Mouse (Mus musculus): ENCODE measurements around the gene Ptprg. TPM values are rescaled to one million over a fixed set of nuclear protein-coding genes. Genes with fewer than 3 reads are reported as not detected.
"Not testable (repeated sequence)": the region's sequence is repeated elsewhere in the genome, so short reads cannot be mapped to it uniquely, and the experiment has no call there.

Gene Ptprg
- polyA plus RNA-seq, 1 experiment from 2014 or later: not detected

DNA sequence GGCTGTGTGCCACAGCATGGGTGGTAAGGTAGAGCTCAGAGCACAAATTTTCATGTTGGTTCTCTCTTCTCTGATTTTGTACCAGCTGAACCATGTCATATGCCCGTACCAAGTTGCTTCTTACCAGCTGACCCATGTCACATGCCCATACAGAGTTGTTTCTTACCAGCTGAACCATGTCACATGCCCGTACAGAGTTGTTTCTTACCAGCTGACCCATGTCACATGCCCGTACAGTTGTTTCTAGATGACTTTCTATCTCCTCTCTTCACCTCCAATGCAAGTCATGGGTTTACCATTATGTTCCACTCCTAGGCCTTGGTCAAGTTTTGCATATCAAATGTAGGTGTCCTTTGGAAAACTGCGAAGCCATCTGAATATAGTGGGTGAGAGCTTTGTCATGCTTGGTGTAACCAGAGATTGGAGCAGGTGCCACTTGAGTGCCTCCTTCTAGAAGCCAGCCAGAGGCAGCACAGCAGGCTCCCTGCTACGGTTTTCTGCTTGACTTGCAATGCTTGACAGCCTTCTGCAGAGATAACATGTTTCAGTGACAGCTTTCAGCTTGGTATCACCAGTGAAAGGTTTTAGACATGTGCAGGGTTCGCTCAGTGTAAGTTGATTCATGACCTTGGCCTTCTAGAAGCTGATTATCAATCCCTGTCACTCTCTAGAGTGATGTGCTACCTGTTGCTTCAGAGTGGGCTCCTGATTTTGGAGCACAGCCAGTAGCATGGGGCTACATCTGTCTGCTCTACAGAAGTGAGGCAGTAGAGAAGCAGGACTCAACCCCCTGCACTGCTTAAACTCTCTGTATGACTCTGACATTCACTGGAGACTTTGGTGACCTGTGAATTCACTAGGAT is 401.9 kb downstream of the Ptprg start:
- Histone ChIP-seq H3K4me3 (ENCODE audit: inconsistent target) (no peak overlapping the region), H3K79me2 (ENCODE audit: inconsistent target) (no peaks in the 10 kb centered on the region), H3K27ac (no peak overlapping the region), H3K36me3 (ENCODE audit: inconsistent target) (no peaks in the 10 kb centered on the region)
- WGBS (ENCODE audit: missing documents): 85% methylated on average over 6 of the region's 6 CpGs

DNA sequence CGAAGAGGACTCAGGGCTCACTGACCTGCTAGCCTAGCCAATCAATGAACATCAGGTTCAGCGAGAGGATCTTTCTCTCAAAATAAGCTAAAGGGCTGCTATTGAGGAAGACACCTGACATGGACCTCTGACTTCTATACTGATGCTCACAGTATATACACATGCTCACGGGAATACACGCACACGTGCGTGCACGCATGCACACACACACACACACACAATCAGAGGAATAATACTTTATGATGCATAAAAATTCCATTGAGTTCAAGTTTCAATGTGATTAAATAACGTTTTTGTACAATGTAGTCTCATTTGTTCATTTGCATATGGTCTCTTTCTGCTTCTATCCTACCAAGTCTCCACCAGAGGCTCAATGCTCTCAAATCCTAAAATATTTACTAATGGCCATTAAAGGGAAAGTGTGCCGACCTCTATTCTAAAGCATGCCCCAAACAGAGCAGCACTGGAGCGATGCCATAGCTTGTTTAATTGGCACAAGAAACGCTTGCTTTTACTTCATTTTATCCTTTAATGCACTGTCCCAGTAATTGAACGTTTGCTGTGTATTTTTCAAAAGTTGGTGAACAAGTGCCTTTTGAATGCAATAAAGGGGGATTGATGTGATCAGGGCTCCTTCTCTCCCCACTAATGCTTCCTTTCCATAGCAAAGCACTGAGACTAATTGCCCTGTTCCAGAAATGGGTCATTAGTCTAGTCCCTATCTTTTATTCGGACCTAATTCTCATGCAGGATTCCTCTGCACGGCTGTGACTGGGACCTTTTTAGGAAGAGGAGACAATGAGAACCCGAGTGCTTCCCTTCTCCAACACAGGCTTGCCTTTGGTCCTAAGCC is 407.2 kb downstream of the Ptprg start:
- no peaks in the 10 kb centered on the region for H3K36me3 ChIP-seq (ENCODE audit: inconsistent target)
- 89% methylated on average over 15 of the region's 15 CpGs for WGBS (ENCODE audit: missing documents)
- no peak overlapping the region for H3K27ac ChIP-seq
- no peak overlapping the region for H3K4me3 ChIP-seq (ENCODE audit: inconsistent target)
- no peaks in the 10 kb centered on the region for H3K79me2 ChIP-seq (ENCODE audit: inconsistent target)

DNA sequence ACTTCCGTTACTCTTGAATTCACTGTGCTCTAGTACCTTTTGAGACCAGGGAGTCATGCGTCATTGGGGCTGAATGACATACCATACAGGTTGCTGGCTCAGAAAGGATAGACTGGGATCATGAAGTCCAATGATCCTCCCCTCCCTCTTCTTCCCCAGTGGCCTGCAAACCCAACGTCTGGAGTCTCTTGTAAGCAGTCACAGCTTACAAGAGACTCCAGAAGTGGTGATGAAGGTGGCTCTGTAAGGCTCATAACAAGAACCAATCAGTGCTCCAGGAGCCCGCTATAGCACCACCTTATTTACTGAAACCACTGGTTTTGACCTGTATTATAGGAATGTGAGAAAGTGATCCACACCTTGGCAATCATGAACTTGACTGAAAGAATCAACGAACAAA is 408.8 kb downstream of the Ptprg start:
- H3K79me2 ChIP-seq (ENCODE audit: inconsistent target): no peaks in the 10 kb centered on the region
- no peak overlapping the region for H3K4me3 ChIP-seq (ENCODE audit: inconsistent target)
- WGBS (ENCODE audit: missing documents): 89% methylated on average over 5 of the region's 5 CpGs
- no peaks in the 10 kb centered on the region for H3K36me3 ChIP-seq (ENCODE audit: inconsistent target)
- H3K27ac ChIP-seq: no peak overlapping the region

DNA sequence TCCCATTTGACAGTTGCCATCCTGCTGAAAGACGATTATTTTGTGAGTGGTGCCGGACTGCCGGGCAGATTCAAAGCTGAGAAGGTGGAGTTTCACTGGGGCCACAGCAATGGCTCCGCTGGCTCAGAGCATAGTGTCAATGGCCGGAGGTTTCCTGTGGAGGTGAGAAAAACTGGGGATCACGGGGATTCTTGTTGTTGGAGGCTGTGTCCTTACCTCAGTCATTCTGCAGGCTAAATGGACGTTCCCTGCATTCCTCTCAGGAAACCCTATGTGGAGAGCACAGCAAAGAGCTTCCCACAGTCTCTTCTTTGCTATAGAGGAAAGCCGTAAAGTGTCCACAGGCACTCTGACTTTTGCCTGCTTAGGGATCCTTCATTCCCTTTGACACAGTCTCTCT is 409.2 kb downstream of the Ptprg start:
- Histone ChIP-seq H3K27ac (no peak overlapping the region), H3K4me3 (ENCODE audit: inconsistent target) (no peak overlapping the region), H3K79me2 (ENCODE audit: inconsistent target) (no peaks in the 10 kb centered on the region), H3K36me3 (ENCODE audit: inconsistent target) (no peaks in the 10 kb centered on the region)
- 76% methylated on average over 6 of the region's 8 CpGs for WGBS (ENCODE audit: missing documents)

DNA sequence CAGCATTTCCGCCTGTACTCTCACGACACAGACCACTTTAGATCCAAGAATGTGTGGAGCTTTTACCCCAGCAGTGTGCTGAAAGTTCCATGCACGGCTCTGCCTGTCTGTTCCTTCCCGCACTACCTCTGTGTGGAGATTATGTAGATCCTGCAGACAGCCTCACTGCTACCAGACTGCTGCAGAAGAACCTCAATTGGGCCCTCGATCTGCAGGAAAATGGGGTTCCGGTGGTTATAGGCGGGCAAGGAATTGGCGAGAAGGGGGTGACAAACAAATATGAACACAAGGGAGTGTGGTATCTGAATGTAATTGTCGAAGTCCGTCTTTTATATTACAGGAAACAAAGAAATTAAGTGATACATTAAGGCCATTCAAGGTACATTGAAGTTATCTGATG is 410.5 kb downstream of the Ptprg start:
- Histone ChIP-seq H3K36me3 (ENCODE audit: inconsistent target) (no peaks in the 10 kb centered on the region), H3K79me2 (ENCODE audit: inconsistent target) (no peaks in the 10 kb centered on the region), H3K4me3 (ENCODE audit: inconsistent target) (no peak overlapping the region), H3K27ac (no peak overlapping the region)
- 91% methylated on average over 10 of the region's 10 CpGs for WGBS (ENCODE audit: missing documents)

DNA sequence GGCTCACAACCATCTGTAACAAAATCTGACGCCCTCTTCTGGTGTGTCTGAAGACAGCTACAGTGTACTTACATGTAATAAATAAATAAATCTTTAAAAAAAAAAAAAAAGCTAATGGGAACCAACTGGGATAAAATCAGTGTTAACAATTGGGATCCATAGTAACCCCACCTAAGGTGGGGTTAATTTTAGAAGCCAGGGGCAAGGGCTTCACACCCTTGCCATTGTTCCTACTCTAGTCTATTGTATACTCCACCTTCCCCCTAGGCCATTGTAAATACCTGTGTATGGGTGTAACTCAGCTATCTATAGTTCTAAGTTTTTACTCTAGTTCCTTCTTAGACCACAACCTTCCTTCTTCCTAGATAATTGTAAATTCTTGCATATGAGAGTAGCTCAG is 411.0 kb downstream of the Ptprg start:
- not testable (repeated sequence) for H3K4me3 ChIP-seq (ENCODE audit: inconsistent target); H3K79me2 ChIP-seq (ENCODE audit: inconsistent target); H3K27ac ChIP-seq; H3K36me3 ChIP-seq (ENCODE audit: inconsistent target)
- WGBS (ENCODE audit: missing documents): no CpG with 5 or more reads among the region's 1 CpGs

DNA sequence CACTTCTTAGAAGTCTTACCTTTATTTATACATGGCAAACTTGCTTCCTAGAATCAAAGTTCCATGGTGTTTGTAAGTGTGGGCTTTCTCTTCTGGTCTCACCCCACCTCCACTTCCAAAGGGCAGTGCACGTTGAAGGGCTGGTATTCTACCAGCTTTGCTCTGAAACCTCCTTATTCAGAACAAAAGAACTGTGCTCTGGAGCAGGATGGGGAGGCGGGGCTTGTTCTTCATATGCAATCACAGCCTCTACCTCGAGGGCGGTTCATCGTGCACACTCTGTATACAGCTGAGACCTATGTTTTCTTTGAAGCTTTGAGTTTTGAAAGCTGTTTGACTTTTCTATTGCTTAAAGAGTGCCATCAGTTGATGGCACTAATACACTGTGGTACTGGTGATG is 412.5 kb downstream of the Ptprg start:
- Histone ChIP-seq H3K36me3 (ENCODE audit: inconsistent target) (no peaks in the 10 kb centered on the region), H3K4me3 (ENCODE audit: inconsistent target) (no peak overlapping the region), H3K79me2 (ENCODE audit: inconsistent target) (no peaks in the 10 kb centered on the region), H3K27ac (no peak overlapping the region)
- WGBS (ENCODE audit: missing documents): 74% methylated on average over 5 of the region's 5 CpGs

DNA sequence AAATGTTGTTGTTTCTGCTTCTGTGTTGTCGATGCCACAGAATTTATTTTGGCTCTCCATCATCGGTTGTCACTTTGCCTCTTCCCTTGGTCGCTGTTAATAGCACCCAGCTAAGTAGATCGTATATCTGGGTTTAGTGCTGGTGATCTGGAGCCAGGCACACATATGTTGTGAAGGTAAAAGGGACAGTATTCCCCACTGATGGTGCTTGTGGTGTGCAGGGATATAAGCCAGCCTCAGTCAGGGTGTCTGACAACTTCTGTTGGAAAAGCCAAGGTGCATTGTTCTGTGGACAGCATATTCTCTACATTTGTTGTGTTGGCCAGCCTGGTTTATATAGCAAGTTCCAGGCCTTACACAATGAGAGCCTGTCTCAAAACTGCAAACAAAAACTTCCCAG is 428.4 kb downstream of the Ptprg start:
- 78% methylated on average over 4 of the region's 4 CpGs for WGBS (ENCODE audit: missing documents)
- Histone ChIP-seq H3K36me3 (ENCODE audit: inconsistent target) (no peaks in the 10 kb centered on the region), H3K79me2 (ENCODE audit: inconsistent target) (no peaks in the 10 kb centered on the region), H3K27ac (no peak overlapping the region), H3K4me3 (ENCODE audit: inconsistent target) (no peak overlapping the region)

DNA sequence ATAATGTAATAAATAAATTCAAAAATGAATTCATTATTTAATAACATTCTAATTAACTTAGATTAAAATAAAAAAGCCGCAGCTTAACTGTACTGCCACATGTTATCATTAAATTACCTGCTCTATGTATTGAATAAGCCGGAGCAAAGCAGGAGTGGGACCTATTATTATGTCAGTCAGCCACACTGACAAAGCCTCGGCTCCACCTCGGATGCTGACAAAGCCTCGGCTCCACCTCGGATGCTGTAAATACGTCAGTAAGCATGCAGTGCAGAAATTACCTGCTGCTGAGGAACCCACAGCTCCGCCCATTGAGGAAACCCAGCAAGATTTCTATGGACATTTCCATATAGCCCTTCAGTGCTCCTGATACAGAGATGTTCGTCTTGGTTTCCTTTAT is 429.7 kb downstream of the Ptprg start:
- Histone ChIP-seq H3K27ac (no peak overlapping the region), H3K79me2 (ENCODE audit: inconsistent target) (no peaks in the 10 kb centered on the region), H3K36me3 (ENCODE audit: inconsistent target) (no peaks in the 10 kb centered on the region), H3K4me3 (ENCODE audit: inconsistent target) (no peak overlapping the region)
- WGBS (ENCODE audit: missing documents): 88% methylated on average over 9 of the region's 9 CpGs

DNA sequence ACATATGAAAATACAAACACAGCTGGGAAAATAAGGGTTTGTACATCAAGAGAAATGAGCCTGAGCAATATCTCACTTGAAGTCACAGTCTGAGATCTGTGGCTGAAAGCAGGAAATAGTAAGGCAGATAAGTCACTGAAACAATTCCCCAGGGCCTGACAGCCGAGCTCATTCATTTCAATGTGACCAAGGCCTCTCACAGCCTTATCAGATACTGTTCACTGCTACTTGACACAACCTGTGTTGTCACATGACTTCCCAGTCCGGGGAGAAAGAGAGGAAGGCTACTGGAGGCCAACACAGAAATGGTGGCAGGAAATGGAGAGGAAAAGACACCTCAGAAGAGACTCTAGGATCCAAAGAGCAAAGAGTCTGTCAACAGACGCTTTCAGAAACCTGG is 430.8 kb downstream of the Ptprg start:
- Histone ChIP-seq H3K4me3 (ENCODE audit: inconsistent target) (no peak overlapping the region), H3K79me2 (ENCODE audit: inconsistent target) (no peaks in the 10 kb centered on the region), H3K36me3 (ENCODE audit: inconsistent target) (no peaks in the 10 kb centered on the region), H3K27ac (no peak overlapping the region)
- 22% methylated on average over 3 of the region's 3 CpGs for WGBS (ENCODE audit: missing documents)

DNA sequence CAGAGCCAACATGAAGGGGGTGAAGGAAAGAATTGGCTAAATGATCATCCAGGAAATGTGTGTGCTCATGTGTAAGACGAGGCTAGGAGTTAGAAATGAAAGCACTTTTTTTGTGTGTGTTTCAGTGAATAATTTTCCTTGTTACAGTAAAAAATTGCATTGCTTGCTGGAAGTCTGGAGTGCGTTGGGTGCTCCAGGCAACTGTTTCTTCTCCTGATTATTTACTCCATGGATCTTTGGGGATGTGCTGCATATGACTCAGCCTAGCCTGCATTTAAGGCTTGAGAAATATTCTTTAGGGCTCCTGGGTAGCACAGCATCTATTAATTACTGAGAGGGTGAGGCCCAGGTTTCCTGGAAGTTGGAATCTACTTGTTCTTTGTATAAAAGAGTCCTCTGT is 435.6 kb downstream of the Ptprg start:
- Histone ChIP-seq H3K4me3 (ENCODE audit: inconsistent target) (no peak overlapping the region), H3K79me2 (ENCODE audit: inconsistent target) (no peaks in the 10 kb centered on the region), H3K27ac (no peak overlapping the region), H3K36me3 (ENCODE audit: inconsistent target) (no peaks in the 10 kb centered on the region)
- WGBS (ENCODE audit: missing documents): 69% methylated on average over 2 of the region's 2 CpGs

DNA sequence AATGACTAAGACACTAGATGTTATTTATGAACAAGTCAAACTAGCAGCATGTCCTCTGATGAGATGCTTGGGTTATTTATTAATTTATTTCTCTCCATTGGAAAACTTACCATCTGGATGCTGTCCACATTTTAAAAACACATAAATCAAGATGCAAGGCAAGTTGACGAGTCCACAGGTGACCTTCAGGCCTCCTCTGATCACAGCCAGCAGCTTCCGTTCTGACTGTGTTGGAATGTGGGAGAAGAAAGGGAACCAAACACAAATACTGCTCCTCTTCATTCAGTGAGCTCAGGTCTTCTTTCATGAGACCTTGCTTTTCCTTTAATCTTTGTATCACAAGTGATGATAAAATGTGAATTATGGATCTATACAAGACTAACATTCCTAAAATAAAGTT is 437.8 kb downstream of the Ptprg start:
- Histone ChIP-seq H3K79me2 (ENCODE audit: inconsistent target) (no peaks in the 10 kb centered on the region), H3K36me3 (ENCODE audit: inconsistent target) (no peaks in the 10 kb centered on the region), H3K4me3 (ENCODE audit: inconsistent target) (no peak overlapping the region), H3K27ac (no peak overlapping the region)
- WGBS (ENCODE audit: missing documents): 90% methylated on average over 2 of the region's 2 CpGs

DNA sequence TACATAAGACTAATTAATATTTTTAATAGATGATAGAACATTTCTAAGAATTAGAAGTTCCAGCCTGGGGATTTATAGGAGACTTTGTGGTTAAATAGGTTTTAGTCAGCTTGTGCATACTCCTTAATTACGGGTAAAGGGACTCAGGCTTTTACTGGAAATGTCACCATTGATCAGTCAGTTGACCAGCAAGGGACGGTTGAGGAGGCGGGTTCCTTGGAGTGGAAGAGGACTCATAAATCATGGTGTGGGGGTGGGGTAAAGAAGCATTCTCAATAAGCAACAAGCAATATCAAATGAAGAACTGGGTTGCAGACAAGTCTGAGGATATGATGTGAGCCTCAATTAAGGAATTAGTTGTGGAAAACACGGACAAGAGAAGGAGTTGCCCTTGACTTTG is 438.8 kb downstream of the Ptprg start:
- Histone ChIP-seq H3K4me3 (ENCODE audit: inconsistent target) (no peak overlapping the region), H3K36me3 (ENCODE audit: inconsistent target) (no peaks in the 10 kb centered on the region), H3K79me2 (ENCODE audit: inconsistent target) (no peaks in the 10 kb centered on the region), H3K27ac (no peak overlapping the region)
- 81% methylated on average over 4 of the region's 4 CpGs for whole genome bisulfite sequencing (ENCODE audit: missing documents)

DNA sequence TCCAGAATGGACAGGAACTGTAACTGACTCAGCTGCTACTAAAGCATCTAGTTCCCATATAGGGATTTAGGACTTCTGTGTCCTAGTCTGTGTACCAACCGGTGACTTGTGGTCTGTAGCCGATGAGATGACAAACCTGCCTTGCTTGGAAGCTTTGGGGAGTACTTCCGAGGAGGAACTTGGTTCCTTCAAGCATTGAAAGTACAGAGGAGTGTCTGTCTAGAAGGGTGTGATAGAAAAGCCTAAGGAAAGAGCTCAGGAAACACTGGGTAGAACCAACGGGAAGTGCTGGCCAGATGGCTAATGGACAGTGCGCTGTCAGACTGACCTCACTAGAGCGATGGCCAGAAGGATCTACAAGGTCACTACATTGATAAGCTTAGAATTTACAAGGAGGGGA is 439.2 kb downstream of the Ptprg start:
- WGBS (ENCODE audit: missing documents): 74% methylated on average over 6 of the region's 6 CpGs

DNA sequence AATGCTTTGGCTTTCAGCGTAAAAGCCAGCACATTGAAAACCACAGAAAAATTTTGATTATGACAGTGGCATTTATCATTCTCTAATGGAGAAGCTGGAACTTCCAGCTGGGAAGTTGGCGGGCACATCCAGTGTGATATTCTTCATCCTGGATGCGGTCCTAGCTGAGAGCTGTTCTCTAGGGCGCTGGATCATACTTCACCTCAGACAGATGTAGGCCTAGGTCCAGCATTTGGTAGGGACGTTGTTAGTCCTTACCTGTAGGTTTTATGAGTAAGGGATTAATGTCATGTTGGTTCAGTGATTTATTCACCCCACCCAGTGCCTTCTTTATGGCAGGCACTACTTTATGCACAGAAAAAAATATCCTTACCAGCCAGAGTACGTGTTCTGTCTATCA is 444.2 kb downstream of the Ptprg start:
- no peak overlapping the region for H3K4me3 ChIP-seq (ENCODE audit: inconsistent target)
- no peak overlapping the region for H3K27ac ChIP-seq
- H3K79me2 ChIP-seq (ENCODE audit: inconsistent target): no peaks in the 10 kb centered on the region
- H3K36me3 ChIP-seq (ENCODE audit: inconsistent target): no peaks in the 10 kb centered on the region
- 91% methylated on average over 6 of the region's 6 CpGs for WGBS (ENCODE audit: missing documents)

More for the DNA sequence above, 439.2 kb downstream of the Ptprg start:
- Histone ChIP-seq H3K36me3 (ENCODE audit: inconsistent target) (no peaks in the 10 kb centered on the region), H3K79me2 (ENCODE audit: inconsistent target) (no peaks in the 10 kb centered on the region), H3K27ac (no peak overlapping the region), H3K4me3 (ENCODE audit: inconsistent target) (no peak overlapping the region)
